Mouse (Mus musculus) stomach, postnatal 0 days (tissue): ENCODE measurements at regions not wholly inside any gene's neighbourhood (a gene's known extent, or its start where the extent isn't known, plus 50 kb on each side); places are given as distances from the start of the nearest gene placed in this dataset.

Experiments used
- CTCF ChIP-seq: IDR thresholded peaks from 2 replicates; pipeline ENCODE4 v1.5.1; 2016; ENCODE audit warnings: antibody characterized with exemption, low read depth, mild to moderate bottlenecking, moderate library complexity
- EP300 ChIP-seq: optimal IDR thresholded peaks from 2 replicates; pipeline ENCODE3; 2016; ENCODE audit warnings: antibody characterized with exemption

DNA sequence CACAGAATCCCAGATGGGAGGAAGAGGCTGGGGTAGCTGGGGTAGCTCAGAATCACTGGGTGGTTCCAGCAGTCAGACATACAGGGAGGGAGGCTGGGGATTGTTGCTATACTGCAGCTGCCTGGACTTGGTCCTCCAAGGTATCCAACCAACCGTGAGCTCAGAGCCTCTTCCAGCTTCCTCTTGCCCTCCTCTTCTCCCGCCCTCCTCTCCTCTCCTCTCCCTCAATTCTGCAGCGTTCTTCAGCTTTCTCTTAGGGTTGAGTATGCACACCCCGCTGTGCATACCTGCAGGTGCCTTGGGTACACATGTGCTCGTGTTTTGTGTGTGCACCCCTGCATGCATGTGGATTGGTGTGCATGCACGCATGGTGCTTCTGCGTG lies 81.6 kb downstream of the Cstad start:
- TF ChIP-seq CTCF = no peak
- no peak for TF ChIP-seq EP300
